Mouse (Mus musculus) common myeloid progenitor, adult 5-6 weeks (primary cell): ENCODE measurements around the gene Chl1. TPM values are rescaled to one million over a fixed set of nuclear protein-coding genes. Genes with fewer than 3 reads are reported as not detected.

Experiments used
- ATAC-seq: replicated peaks from 2 replicates; pipeline ENCODE4 v1.8.0; 2016; ENCODE audit warnings: low read depth, mild to moderate bottlenecking, moderate TSS enrichment, inconsistent platforms; ENCODE audit not compliant: poor library complexity, severe bottlenecking
- total RNA-seq: library from RNA; stranded (forward); fragments of 200-1000, 187-1606 nt; gene quantifications from 2 replicates; pipeline ENCODE4 v1.2.3, GENCODE M21; 2017

The Chl1 gene
- total RNA-seq, 1 experiment from 2014 or later, result not detected

DNA sequence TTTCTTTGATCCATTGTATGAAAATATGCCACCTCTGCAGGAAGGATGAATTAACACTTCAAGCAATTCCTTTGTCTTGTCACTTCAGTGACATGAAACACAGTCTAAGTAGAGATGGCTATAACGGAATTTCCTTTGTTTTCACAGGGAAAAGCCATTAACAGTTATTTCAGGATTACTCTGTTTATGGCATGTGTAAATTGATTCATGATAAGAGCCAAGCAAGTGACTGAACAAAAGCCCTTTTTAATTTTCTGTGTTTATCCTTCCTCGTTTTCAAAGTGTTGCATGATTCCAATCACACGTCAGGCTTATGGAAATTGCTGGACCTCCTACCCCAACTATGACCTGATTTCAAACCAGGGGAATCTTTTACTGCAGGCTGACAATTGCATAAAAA is 122.5 kb downstream of the Chl1 start:
- no peak for ATAC-seq

DNA sequence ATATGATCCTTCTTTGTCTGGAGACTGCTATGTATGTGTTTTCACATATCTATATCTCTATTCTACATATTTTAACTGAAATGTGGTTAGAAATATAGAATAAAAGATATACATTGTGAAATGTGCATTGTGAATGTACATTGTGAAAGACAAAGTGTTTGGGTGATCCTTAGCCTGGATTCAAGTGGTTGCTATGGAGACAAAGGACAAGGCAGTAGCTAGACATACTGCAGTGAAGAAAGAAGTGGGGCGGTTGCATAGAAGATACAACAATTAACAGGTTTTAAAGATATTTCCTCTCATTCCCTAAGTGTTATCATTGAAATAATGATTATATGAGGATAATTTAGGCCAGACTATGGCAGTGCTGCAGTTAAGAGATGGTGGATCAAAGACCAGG is 146.4 kb downstream of the Chl1 start:
- no peak for ATAC-seq

DNA sequence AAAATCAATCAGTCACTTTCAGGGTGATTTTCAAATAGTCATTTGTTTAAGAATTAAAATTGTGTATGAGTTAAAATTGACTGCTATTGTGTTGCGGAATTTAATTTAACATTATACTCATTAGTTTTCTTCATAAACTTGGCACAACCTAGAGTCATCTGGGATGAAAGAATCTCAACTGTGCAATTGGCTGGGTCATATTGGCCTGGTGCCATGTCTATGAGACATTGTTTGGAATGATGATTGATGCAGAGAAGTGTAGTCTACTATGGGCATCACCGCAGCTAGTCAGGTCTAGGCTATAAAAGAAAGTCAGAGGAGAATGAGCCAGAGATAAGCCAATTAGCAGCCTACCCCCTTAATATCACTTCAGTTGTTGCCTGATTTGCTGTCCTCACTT is 148.8 kb downstream of the Chl1 start:
- no peak for ATAC-seq

DNA sequence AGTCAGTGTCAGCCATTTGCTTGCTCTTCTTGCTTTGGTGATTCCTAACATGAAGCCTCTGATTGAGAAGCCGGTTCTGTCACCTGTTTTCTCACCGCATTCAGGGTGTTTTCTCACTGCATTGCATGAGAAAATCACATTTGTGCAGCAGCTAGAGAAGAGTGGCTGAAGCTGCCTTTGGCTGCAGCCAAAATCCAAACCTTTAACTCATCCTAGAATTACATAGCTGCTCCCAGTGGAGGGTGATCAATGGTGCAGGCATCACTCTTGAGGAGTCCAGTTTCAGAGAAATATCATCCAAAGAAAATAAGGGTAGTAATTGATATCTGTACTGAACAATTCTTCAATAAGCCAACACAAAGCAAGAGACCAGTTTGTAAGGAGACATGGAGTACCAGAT is 154.8 kb downstream of the Chl1 start:
- ATAC-seq, result no peak

DNA sequence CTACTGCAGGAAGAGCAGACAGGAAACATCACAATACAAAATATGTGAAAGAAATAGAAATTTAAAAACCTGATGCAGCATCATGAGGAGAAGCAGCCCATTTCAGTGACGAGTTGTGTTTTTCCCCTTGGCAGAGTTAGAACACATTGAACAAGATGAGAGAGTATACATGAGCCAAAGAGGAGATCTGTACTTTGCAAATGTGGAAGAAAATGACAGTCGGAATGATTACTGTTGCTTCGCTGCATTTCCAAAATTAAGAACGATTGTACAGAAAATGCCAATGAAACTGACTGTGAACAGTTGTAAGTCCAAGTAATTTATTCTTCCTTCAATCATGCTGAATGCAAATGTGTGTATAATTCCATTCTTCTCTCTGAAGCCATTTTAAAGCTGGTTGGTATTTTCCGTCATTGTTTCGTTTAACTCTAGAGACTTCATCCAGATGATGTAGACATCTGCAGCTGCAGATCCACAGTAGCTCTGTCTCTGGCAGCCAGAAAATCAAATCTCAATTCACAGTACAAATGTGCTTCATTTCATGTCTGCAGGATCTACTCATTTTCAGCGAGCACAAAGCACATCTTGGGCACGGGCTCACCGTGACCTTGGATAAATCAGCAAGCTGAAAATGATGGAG is 155.4 kb downstream of the Chl1 start:
- no peak for ATAC-seq

DNA sequence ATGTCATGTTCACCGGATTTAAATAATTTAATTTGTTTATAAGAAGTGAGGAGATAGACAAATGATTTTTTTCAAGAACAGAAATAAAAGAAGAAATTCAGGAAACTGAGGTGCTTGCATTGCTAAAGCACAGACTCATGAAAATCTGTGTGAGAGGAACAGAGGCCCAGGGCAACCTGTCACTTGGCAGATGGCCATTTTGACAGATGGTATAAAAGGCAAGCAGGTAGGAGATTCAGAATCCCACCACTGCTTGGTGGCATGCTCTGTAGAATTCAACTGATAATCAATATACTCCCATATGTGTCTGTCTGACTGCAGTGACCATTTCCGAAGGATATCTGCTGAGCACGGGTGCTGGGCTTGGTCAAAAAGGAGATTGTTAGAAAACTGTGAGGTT is 162.7 kb downstream of the Chl1 start:
- ATAC-seq, result no peak

DNA sequence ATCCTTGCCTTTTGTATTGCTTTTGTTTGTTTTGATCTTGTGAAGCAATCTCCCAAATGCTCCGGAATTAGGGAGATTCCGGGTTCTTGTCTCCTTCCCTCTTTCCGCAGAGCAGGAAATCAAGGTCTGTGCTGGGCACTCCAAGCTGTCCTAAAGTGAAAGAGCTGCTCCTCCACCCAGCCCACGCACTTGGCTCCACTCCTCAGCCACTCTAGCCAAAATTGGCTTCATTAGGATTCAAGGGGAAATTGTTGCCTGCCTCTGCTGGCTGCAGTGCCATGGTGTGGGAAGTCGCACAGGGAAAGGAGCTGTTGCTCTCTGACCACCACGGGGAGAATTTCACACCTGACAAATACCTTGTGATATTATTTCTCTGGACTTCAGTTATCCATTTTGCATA is 163.9 kb downstream of the Chl1 start:
- no peak for ATAC-seq

DNA sequence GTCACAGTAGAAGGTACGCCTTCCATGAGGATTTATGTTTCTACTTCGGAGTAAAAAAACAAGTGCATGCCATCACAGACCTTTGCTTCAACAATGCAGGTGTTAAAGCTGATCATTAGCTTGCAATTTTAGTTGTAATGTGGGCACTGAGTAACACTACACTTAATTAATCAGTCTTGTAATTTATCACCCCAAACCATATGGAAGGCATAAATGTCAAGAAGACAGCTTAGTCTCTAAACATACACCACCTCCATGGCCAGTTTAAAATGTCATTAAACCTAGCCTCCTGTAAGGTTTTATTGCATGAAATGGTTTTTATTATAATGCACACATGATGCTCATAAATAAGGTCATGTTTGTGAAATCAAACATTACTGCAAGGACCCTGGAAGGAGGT is 164.8 kb downstream of the Chl1 start:
- ATAC-seq, result no peak

DNA sequence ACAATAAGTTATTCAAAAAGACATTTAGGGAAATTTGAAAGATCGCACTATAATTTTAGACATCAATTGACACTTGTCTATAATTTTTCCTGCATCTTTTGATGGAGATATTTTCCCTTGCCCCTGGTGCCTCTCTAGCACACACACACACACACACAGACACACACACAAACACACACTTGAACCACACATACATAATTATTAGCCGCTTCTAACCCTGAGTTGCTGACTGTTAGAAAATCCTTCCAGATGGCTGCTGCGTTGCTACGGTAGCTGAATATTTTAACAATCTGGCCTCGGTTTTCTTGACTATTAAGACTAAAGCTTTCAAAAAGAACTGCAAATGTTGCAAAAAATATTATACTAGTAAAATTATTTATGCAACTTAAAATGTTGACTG is 166.3 kb downstream of the Chl1 start:
- ATAC-seq, result no peak

DNA sequence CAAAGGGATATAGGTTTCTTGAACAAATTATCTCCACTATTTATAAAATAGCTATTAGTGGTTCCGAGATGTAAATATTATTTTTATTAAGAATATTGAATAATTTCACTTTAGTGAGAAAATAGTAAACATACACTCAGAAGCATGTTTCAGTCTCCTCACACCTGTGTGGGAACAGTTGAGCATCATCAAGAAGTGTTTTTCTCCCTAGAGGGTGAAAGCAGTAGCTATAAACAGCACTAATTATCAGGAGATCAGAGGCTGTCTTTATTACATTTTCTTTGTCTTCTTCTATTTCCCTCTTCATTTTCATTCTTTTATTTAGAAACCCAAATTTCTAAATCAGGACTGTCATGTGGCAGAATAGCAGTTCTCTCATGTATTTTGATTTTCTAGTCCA is 166.7 kb downstream of the Chl1 start:
- no peak for ATAC-seq

DNA sequence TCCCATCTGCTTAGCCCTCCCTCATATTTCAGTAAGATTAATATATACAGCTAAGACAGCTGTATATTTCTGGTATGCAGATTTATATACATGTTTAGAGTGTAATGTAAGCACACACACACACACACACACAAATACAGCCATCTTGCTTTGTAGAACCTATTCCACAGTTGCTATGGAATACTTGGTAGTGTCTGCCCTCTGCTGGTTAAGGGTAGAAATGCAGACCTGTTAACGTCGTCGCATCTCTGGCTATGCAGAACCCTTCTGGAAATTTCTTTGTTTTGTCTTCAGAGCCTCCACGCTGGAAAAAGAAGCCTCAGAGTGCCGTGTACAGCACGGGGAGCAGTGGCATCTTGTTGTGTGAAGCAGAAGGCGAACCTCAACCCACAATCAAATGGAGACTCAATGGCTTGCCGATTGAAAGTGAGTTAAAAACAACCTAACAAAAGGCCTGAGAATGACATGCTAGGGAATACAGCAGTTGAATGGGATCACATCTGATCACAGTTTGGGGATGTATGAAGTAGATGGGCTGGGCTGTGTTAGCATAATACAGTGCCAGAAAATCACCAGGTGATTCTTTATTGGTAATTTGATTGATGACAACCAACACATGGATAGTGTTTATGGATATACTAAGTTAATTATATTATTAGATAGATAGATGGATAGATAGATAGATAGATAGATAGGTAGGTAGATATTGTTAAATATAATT is 172.6 kb downstream of the Chl1 start:
- peak; percentile 100 for ATAC-seq

DNA sequence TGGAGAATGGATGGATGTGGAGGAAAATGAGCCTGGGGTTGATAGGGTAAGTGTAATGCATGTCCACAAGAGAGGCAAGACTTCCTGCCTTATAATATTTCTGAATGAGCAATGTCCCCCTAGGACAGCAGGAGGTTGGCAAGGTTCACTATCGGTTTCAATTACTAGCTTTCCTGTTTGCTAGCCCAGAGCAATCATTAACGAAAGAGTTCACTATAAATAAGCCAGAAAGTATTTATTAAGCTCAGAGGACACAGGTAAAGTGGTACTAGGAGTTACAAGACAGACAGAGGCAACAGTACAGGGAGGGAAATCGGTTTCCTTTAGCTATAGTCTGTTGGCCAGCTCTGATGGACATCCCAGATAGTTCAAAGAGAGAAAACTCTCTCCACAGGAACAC is 182.1 kb downstream of the Chl1 start:
- no peak for ATAC-seq

DNA sequence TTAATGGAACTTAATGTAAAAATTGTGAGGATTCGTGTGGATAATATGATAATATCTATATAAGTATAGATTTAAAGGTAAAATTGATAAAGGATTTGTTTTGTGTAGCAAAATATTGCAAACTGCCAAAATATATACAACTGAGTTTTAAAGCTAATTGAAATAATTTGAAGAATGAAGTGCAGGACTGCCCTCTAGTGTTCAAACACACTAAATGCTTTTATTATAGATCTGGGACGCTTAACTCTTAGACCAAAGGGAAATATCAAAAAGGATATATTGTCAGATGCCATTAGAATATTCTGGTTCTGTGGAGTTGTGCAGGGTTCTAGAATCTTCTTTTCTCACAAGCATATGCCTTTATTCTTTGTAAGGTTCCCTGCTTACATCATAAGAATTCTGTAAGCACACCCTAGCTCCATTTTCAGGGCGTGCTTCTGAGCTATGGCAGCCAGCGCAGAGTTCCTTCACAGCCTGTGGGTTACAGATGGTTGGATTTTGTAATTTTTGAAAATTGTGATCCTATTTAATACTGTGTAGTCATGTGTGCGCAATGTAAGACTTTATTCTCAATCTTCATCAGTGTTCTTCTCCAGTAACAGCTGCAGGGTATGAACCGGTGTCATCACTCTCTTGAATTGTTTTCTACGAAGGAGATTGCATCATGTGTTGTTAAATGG is 187.1 kb downstream of the Chl1 start:
- ATAC-seq, result peak; percentile 76

DNA sequence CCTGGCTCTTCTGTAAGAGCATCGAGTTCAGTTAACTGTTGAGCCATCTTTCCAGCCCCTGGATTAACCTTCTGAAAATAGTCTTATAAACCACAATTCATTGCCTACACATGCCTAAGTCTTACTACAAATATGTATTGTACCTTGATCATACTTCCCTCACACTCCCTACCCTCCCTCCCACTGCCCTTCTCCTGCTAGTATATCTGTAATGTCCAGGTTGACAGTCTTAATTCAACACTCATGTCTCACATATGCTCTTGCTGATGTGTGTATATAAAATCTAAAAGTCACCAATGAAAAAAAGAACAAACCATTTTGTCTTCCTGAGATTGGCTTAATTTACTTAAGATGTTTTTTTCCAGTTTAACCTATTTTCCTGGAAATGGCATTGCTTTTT is 189.1 kb downstream of the Chl1 start:
- no peak for ATAC-seq

DNA sequence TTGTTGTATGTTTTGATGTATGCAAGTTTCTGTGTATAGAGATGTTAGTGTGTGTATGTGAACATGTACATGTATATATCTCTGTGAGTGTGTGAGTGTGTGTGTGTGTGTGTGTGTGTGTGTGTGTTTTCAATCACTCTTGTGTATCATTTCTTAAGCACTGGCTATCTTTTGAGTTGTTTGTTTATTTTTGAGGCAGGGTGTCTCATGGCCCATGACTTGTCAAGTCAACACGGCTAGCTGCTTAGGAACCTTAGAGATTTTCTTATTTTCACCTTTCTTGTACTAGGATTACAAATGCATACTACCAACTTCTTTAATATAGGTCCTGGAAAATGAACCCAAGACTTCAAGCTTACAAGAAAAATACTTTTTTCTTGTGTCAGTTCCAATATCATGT is 189.5 kb downstream of the Chl1 start:
- no peak for ATAC-seq

DNA sequence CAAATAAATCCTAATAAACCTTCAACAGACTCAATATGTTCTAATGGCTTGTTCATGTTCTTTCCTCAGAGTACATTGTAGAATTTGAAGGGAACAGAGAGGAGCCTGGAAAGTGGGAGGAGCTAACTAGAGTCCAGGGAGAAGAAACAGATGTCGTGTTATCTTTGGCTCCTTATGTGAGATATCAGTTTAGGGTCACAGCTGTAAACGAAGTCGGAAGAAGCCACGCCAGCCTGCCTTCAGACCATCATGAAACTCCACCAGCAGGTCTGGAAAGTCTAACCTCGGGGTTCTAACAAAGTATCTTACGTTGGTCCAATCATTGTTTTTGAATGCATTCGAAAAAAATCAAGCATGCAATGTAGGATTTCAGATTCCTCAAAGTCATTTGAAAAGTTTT is 189.9 kb downstream of the Chl1 start:
- ATAC-seq, result peak; percentile 83

DNA sequence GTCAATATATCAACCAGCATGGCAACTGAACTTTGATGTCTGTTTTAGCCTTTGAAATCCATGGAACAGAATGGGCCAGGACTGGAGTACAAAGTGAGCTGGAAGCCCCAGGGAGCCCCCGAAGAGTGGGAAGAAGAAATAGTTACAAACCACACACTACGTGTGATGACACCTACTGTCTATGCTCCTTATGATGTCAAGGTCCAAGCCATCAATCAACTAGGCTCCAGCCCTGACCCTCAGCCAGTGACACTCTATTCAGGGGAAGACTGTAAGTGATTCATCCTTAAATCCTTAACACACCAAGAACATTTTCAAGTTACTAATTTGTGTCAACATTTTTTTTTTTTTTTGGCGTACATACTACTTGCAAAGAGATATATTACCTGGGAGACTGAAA is 196.0 kb downstream of the Chl1 start:
- no peak for ATAC-seq

DNA sequence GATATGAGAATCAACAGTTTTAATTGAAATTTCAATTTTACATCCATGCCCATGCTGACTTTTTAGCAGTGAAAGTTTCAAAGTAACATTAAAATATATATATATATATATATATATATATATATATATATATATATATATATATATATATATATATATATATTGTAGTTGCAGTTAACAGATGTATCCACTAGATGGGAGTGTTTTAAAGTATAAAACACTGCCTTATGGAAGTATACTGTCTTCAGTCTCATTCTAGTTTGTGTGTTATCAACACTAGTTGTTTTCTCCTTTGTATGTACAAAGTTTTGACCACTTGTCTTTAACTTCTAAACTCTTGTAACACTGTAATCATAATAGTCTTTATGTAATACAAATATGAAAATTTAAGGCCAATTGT is 228.9 kb downstream of the Chl1 start:
- ATAC-seq, result peak; percentile 62; the same call in 1 of the 2 replicates

DNA sequence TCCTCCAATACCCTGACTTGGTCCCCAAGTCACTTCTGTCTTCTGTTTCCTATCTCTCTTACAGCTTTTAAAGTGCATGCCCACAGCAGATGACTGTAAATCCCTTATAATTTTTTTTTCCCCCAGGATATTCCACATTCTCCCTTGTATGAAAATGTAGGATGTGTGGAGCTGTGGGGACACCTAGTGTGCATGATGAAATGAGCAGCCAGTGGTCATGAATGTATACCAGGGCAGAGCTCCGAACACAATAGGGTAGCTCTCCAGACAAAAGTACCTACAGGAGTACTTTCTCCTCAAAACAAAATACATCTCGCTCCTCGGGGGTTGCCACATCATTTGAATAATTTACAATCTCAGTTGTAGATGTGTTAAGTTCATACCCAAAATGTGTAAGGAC is 232.4 kb downstream of the Chl1 start:
- no peak for ATAC-seq

DNA sequence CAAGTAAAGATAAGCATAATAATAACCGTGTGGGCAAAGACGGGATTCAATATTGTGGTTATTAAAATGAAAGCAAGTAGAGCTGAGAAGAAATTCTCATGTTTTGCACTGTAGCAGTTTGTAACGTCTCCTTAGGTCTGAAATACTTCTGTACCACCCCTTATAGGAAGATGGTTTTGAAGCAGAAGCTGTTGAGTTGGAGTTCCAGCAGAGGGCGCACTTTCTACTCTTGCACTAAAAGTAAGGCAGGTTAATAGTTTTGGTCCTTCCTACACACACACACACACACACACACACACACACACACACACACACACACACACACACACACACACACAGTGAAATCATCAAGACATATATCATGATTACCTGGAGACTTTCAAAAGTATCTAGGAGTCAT is 235.7 kb downstream of the Chl1 start:
- 0 out of 2 replicates have a peak, but pooled peaks have one; percentile 42 for ATAC-seq

DNA sequence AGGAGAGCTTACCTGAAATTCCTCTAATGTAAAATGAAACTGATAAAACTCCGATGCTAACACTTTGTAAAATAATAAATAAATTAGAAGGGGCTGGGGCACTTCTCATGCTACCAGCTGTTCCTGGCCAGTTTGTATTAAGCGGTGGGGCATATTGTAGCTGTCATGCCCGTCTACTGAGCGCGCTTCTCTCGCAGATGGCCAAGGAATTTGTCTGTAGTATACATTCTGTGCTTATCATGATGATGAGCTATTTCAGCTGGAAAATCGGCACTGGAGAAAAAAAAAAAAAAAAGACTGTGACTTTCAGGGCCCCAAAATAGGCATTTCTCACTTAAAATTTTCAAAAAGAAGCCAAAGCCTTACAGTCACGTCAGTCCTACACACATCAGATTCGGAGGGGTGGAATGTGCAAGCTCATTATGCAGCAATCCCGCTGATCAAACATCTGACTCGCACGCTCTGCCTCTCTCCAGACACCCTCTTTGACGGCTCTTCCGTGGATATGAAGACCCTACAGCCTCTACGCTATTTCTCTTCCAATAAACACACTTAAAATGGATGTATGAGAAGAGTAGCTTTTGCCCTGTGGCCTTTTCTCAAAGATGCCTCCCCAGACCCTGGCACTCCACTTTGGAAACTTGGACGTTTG is 238.9 kb downstream of the Chl1 start:
- ATAC-seq, result no peak
